Mouse (Mus musculus): ENCODE measurements at regions not wholly inside any gene's neighbourhood (a gene's known extent, or its start where the extent isn't known, plus 50 kb on each side); places are given as distances from the start of the nearest gene placed in this dataset.

DNA sequence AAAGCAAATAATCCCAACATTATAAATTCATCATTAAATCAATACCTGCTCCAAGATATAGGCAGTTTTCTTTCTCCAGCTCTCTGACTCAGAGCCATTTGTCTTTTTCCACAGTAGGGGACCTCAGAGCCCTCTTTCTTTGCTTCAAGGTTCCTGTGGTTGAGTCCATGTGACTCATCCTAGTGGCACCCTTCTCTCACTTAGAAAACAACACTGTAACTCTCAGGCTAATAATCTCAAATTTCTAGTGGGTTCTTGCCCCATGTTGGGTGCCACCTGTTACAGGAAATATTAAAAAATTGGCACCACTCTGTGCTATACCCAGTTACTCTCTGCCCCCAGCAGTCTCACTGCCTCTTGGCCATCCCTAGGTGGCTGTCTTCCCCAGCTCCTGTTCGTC, 1706.4 kb downstream of the Car8 start:
- Histone ChIP-seq H3K4me1 (replicated peaks; ENCODE audit: control insufficient read depth in 2 of 2, insufficient read depth in 2 of 2, low read length in 1 of 2) (no peaks in the 10 kb centered on the region), H3K9me3 (ENCODE audit: control insufficient read depth, low read length) (no peaks in the 10 kb centered on the region), H3K27me3 (ENCODE audit: control insufficient read depth, insufficient read depth, low read length) (no peaks in the 10 kb centered on the region), H3K36me3 (replicated peaks; ENCODE audit: control insufficient read depth, insufficient read depth, low read depth) (no peaks in the 10 kb centered on the region), H3K9ac (replicated peaks) (no peak overlapping the region), H3K27ac (no peak overlapping the region), H3K4me3 (ENCODE audit: insufficient read depth in 1 of 2, low read depth in 2 of 2, low read length in 2 of 2) (no peak overlapping the region), H3K4me2 (ENCODE audit: low read depth) (no peak overlapping the region)
- WGBS (ENCODE audit: insufficient replicate concordance) = 52% methylated on average over 1 of the region's 1 CpGs
- DNase-seq (ENCODE audit: low read depth in 3 of 3, low spot score in 3 of 3) (no peak), ATAC-seq (ENCODE audit: insufficient read depth) (no peak)
- TF ChIP-seq EP300 (IDR thresholded peaks at IDR 0.05; ENCODE audit: low read depth) (no peak), CTCF (IDR thresholded peaks at IDR 0.05; ENCODE audit: low read depth) (no peak)

- no peak for ATAC-seq (ENCODE audit: insufficient read depth)
- H3K27me3 ChIP-seq (ENCODE audit: control insufficient read depth, insufficient read depth, low read length) = no peaks in the 10 kb centered on the region
- no peaks in the 10 kb centered on the region for H3K9me3 ChIP-seq (ENCODE audit: control insufficient read depth, low read length)
- no peak for DNase-seq (ENCODE audit: low read depth in 3 of 3, low spot score in 3 of 3)
- no peak overlapping the region for H3K4me2 ChIP-seq (ENCODE audit: low read depth)
- H3K9ac ChIP-seq (replicated peaks) = no peak overlapping the region
- H3K27ac ChIP-seq = no peak overlapping the region
- WGBS (ENCODE audit: insufficient replicate concordance) = 51% methylated on average over 1 of the region's 1 CpGs
- no peak for TF ChIP-seq CTCF (IDR thresholded peaks at IDR 0.05; ENCODE audit: low read depth)
- no peak for TF ChIP-seq EP300 (IDR thresholded peaks at IDR 0.05; ENCODE audit: low read depth)
- no peaks in the 10 kb centered on the region for H3K4me1 ChIP-seq (replicated peaks; ENCODE audit: control insufficient read depth in 2 of 2, insufficient read depth in 2 of 2, low read length in 1 of 2)
- no peaks in the 10 kb centered on the region for H3K36me3 ChIP-seq (replicated peaks; ENCODE audit: control insufficient read depth, insufficient read depth, low read depth)
- H3K4me3 ChIP-seq (ENCODE audit: insufficient read depth in 1 of 2, low read depth in 2 of 2, low read length in 2 of 2) = no peak overlapping the region
Observed at GRCm38 (mm10) chr4:6517626-6518025, 1721.2 kb downstream of the Car8 start.

DNA sequence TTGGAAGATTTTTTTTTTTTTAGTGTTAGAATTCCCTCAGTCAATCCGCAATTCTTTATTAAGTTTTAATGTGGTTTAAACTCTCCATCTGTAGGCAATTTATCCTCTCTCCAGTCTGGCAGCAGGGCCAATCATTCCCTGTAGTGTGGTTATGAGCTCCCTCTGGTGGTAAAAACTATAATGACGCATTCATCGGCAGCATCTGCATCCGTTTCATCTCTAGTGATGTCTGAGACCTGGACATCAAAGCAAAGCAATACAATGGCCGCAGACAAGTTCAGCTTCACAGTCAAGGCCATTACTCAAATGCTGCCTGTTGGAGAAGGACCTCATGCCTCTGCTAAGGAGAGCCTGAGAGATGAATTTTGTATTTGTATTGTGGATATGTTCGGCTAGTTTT, 1721.7 kb upstream of the Impad1 start:
- H3K4me1 ChIP-seq (replicated peaks; ENCODE audit: control insufficient read depth in 2 of 2, insufficient read depth in 2 of 2, low read length in 1 of 2) = no peaks in the 10 kb centered on the region
- DNase-seq (ENCODE audit: low read depth in 3 of 3, low spot score in 3 of 3) = peak; percentile 29 to 35 (median 33)
- no peak for ATAC-seq (ENCODE audit: insufficient read depth)
- H3K36me3 ChIP-seq (replicated peaks; ENCODE audit: control insufficient read depth, insufficient read depth, low read depth) = no peaks in the 10 kb centered on the region
- H3K4me2 ChIP-seq (ENCODE audit: low read depth) = no peak overlapping the region
- H3K9ac ChIP-seq (replicated peaks) = no peak overlapping the region
- no peak overlapping the region for H3K4me3 ChIP-seq (ENCODE audit: insufficient read depth in 1 of 2, low read depth in 2 of 2, low read length in 2 of 2)
- H3K9me3 ChIP-seq (ENCODE audit: control insufficient read depth, low read length) = no peaks in the 10 kb centered on the region
- H3K27me3 ChIP-seq (ENCODE audit: control insufficient read depth, insufficient read depth, low read length) = no peaks in the 10 kb centered on the region
- WGBS (ENCODE audit: insufficient replicate concordance) = 18% methylated on average over 6 of the region's 6 CpGs
- TF ChIP-seq CTCF (IDR thresholded peaks at IDR 0.05; ENCODE audit: low read depth) (peak; percentile 86), EP300 (IDR thresholded peaks at IDR 0.05; ENCODE audit: low read depth) (no peak)
- H3K27ac ChIP-seq = no peak overlapping the region

DNA sequence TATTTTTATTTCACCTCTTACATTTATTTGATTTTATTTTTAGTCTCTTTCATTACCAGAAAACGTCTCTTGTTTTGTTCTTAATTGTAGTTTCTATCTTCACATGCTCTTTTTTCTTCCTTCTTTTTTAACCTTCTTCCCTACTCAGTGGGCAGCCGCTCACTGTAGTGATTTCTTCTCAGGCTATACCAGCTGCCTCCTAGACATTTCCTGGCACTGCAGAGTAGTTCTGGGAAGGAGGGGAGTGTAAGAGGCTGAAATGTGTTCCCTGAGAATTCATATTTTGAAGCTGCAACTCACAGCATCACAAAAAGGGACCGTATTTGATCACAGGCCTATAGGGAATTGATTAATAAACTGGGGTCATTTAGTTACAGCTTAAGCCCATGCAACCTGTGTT, 1720.5 kb upstream of the Impad1 start:
- no peaks in the 10 kb centered on the region for H3K27me3 ChIP-seq (ENCODE audit: control insufficient read depth, insufficient read depth, low read length)
- no peak for TF ChIP-seq EP300 (IDR thresholded peaks at IDR 0.05; ENCODE audit: low read depth)
- TF ChIP-seq CTCF (IDR thresholded peaks at IDR 0.05; ENCODE audit: low read depth) = no peak
- 61% methylated on average over 3 of the region's 3 CpGs for WGBS (ENCODE audit: insufficient replicate concordance)
- no peak overlapping the region for H3K9ac ChIP-seq (replicated peaks)
- no peaks in the 10 kb centered on the region for H3K36me3 ChIP-seq (replicated peaks; ENCODE audit: control insufficient read depth, insufficient read depth, low read depth)
- no peaks in the 10 kb centered on the region for H3K9me3 ChIP-seq (ENCODE audit: control insufficient read depth, low read length)
- no peak overlapping the region for H3K27ac ChIP-seq
- DNase-seq (ENCODE audit: low read depth in 3 of 3, low spot score in 3 of 3) = no peak
- no peaks in the 10 kb centered on the region for H3K4me1 ChIP-seq (replicated peaks; ENCODE audit: control insufficient read depth in 2 of 2, insufficient read depth in 2 of 2, low read length in 1 of 2)
- no peak for ATAC-seq (ENCODE audit: insufficient read depth)
- H3K4me3 ChIP-seq (ENCODE audit: insufficient read depth in 1 of 2, low read depth in 2 of 2, low read length in 2 of 2) = no peak overlapping the region
- H3K4me2 ChIP-seq (ENCODE audit: low read depth) = no peak overlapping the region

DNA sequence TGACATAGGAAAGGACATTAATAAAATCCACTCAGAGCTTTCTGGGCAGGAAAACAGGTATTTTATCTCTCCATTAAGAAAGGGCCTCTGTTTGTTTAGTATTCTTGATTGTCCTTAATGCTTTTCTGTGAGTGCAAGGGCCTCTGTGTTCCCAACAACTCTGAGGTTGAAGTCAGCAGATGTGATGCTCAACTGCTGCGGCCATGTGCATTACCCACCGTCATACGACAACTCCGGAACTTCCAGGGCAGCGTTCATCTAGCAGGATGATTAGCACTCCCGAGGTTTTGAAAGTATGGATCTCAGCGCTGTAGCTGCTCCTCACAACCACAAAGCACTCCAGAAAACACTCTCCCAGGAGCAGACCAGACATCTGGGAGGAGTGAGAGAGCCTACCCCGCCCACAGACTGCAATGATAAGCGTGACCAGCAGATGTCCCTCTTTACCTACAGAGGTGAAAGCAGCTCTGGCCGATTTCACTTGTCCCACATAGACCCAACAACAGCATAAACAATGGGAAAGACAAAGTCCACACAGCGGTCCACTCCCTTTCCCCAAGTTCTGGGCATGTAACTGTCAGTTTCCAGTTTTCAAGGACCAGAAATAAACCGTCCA, 1719.7 kb upstream of the Impad1 start:
- Histone ChIP-seq H3K4me3 (ENCODE audit: insufficient read depth in 1 of 2, low read depth in 2 of 2, low read length in 2 of 2) (no peak overlapping the region), H3K27me3 (ENCODE audit: control insufficient read depth, insufficient read depth, low read length) (no peaks in the 10 kb centered on the region), H3K27ac (no peak overlapping the region), H3K9ac (replicated peaks) (no peak overlapping the region), H3K36me3 (replicated peaks; ENCODE audit: control insufficient read depth, insufficient read depth, low read depth) (no peaks in the 10 kb centered on the region), H3K4me2 (ENCODE audit: low read depth) (no peak overlapping the region), H3K4me1 (replicated peaks; ENCODE audit: control insufficient read depth in 2 of 2, insufficient read depth in 2 of 2, low read length in 1 of 2) (no peaks in the 10 kb centered on the region), H3K9me3 (ENCODE audit: control insufficient read depth, low read length) (no peaks in the 10 kb centered on the region)
- 22% methylated on average over 12 of the region's 12 CpGs for WGBS (ENCODE audit: insufficient replicate concordance)
- peak; percentile 62; the same call in 1 of the 2 replicates for ATAC-seq (ENCODE audit: insufficient read depth)
- DNase-seq (ENCODE audit: low read depth in 3 of 3, low spot score in 3 of 3) = peak; percentile 37 to 41 (median 39)
- TF ChIP-seq EP300 (IDR thresholded peaks at IDR 0.05; ENCODE audit: low read depth) (no peak), CTCF (IDR thresholded peaks at IDR 0.05; ENCODE audit: low read depth) (peak; percentile 90)

Data from liver, embryonic 14.5 days (tissue).